Mouse (Mus musculus): ENCODE results near the gene Ddx19a. TPM values are rescaled to one million over a fixed set of nuclear protein-coding genes. Genes with fewer than 3 reads are reported as not detected.
"Not testable (repeated sequence)": the region's sequence is repeated elsewhere in the genome, so short reads cannot be mapped to it uniquely, and the experiment has no call there.

The Ddx19a gene
- polyA plus RNA-seq, 1 experiment from 2014 or later, result 37.3 TPM

DNA sequence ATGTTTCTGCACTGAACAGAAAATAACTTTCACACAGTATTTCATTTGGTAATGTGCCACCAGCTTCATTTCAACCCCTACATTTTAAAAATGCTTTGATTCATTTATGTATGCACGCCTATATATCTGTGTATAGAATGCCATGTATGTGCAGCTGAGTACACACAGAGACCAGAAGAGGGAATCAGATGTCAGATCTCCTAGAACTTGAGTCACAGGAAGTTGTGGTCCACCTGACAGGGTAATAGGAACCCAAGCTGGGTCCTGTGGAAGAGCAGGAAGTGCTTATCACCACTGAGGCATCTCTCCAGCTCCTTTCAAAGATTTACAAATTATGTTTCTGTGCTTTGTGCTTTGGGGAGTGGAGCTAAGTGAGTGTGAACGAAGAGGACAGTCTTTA is 16.3 kb downstream of the Ddx19a start:
- H3K27me3 ChIP-seq (ENCODE audit: control insufficient read depth, insufficient read depth, low read length), result no peaks in the 10 kb centered on the region
- H3K4me1 ChIP-seq (replicated peaks; ENCODE audit: control insufficient read depth, insufficient read depth, low read length), result no peaks in the 10 kb centered on the region
- no peak overlapping the region for H3K4me2 ChIP-seq (ENCODE audit: low read depth, low read length, severe bottlenecking)
- ATAC-seq (replicated peaks; ENCODE audit: low FRiP score) (no peak), DNase-seq (ENCODE audit: low spot score) (peak; percentile 14)
- H3K4me3 ChIP-seq (ENCODE audit: low read depth, low read length), result no peak overlapping the region
- no peaks in the 10 kb centered on the region for H3K9me3 ChIP-seq (ENCODE audit: control insufficient read depth, low read length)
- H3K27ac ChIP-seq (ENCODE audit: low read depth, low read length), result no peak overlapping the region
- H3K36me3 ChIP-seq (ENCODE audit: control insufficient read depth, insufficient read depth, low read length), result peaks cover 15% of the 10 kb centered on the region
- H3K9ac ChIP-seq (ENCODE audit: low read length), result no peak overlapping the region
- WGBS, result 91% methylated on average over 2 of the region's 2 CpGs

DNA sequence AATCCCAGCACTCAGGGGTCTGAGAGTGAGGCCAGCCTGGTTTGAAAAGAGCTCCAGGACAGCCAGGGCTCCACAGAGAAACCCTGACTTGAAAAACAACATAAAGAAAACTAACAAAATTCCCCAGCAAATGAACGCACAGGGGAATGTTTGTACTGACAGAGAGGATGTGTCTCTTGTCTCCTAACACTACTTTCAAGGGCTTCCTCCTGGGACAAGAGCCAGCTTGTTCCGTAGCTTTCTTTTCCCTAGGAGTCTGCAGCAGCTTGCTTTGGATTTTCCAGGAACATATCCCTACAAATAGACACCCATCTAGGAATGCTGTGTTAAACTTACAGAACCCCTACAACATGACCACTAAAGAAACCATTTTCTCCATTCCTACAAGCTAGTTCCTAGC is 19.6 kb downstream of the Ddx19a start:
- H3K9ac ChIP-seq (ENCODE audit: low read length); H3K9me3 ChIP-seq (ENCODE audit: control insufficient read depth, low read length); ATAC-seq (replicated peaks; ENCODE audit: low FRiP score); DNase-seq (ENCODE audit: low spot score); H3K4me1 ChIP-seq (replicated peaks; ENCODE audit: control insufficient read depth, insufficient read depth, low read length); H3K4me3 ChIP-seq (ENCODE audit: low read depth, low read length); H3K27ac ChIP-seq (ENCODE audit: low read depth, low read length); H3K4me2 ChIP-seq (ENCODE audit: low read depth, low read length, severe bottlenecking); H3K27me3 ChIP-seq (ENCODE audit: control insufficient read depth, insufficient read depth, low read length): not testable (repeated sequence)
- WGBS, result 92% methylated on average over 2 of the region's 2 CpGs
- H3K36me3 ChIP-seq (ENCODE audit: control insufficient read depth, insufficient read depth, low read length), result peaks cover 11% of the 10 kb centered on the region; the same call in 1 of the 2 replicates

DNA sequence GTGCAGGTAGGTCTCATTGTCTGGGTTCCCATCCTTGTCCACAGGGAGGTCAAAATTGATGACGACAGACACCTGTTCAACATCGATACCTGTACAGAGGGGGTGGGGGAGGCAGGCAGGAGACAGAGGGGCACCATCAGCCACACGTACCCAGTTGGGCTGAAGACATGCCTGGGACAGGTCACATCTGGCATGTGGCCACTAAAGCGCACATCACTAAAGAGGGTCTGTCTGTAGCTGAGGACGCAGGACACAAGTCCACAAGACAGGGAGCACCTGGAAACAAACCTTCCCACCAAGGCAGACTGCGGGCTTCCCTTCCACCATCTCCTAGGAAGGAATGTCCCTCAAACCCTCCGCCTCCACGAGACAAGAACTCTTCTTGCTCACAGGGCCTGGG is 21.1 kb downstream of the Ddx19a start:
- WGBS, result 91% methylated on average over 8 of the region's 8 CpGs
- not testable (repeated sequence) for H3K27me3 ChIP-seq (ENCODE audit: control insufficient read depth, insufficient read depth, low read length); H3K4me2 ChIP-seq (ENCODE audit: low read depth, low read length, severe bottlenecking); H3K4me3 ChIP-seq (ENCODE audit: low read depth, low read length); ATAC-seq (replicated peaks; ENCODE audit: low FRiP score); H3K9me3 ChIP-seq (ENCODE audit: control insufficient read depth, low read length); H3K9ac ChIP-seq (ENCODE audit: low read length); H3K4me1 ChIP-seq (replicated peaks; ENCODE audit: control insufficient read depth, insufficient read depth, low read length); H3K27ac ChIP-seq (ENCODE audit: low read depth, low read length)
- peak; percentile 37 for DNase-seq (ENCODE audit: low spot score)
- H3K36me3 ChIP-seq (ENCODE audit: control insufficient read depth, insufficient read depth, low read length), result peaks cover 11% of the 10 kb centered on the region; the same call in 1 of the 2 replicates

DNA sequence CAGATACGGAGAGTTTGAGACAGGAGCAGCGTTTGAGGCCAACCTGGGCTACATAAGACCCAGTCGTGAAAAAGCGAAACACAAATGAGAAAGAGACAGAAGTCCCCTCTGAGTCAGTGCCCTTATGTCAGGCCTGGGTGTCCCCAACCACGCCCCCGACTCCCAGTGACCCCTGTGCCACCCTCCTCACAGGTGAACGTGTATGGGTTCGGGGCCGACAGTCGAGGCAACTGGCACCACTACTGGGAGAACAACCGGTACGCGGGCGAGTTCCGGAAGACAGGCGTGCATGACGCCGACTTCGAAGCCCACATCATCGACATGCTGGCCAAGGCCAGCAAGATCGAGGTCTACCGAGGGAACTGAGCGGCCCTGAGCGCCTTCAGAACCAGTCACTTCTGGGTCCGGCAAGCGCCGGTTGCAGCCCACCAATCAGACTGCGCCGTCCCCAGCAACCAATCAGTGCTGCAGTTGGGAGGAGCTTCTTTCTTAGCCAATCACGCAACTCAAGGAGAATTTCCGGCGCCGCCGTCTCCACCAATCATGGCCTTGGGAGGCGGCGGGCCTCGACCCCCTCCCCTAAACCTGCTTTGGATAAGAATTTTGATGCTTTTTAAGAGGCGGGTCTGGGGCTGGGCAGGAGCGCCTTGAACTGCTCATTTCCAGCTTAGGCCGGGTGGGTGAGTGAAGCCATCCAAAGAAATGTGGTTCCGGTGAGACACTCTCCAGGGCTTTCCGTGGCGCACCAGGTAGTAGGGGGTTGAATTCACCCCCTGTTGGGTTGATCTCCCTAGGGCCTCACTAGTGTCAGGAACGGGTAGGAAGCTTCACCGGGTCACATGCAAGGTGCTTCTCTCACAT is 27.5 kb downstream of the Ddx19a start:
- H3K27ac ChIP-seq (ENCODE audit: low read depth, low read length), result no peak overlapping the region
- WGBS, result 5% methylated on average over 45 of the region's 45 CpGs
- no peaks in the 10 kb centered on the region; the same call in 1 of the 2 replicates for H3K36me3 ChIP-seq (ENCODE audit: control insufficient read depth, insufficient read depth, low read length)

DNA sequence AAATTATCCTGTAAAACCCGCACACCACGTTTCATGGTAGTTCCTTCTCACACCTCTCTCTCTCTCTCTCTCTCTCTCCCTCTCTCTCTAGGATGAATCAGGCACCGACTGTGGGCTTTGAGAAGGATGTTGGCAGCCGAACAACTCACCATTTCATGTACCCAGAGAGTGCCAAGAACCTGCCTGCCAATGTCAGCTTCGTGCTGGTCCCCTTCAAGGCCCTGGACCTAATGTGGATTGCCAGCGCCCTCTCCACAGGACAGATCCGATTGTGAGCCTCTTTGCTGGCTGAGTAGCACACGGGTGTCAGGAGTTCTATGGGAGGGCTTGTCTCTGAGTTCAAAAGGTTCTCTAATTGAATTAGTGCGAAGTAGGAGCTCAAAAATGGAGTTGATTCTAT is 30.3 kb downstream of the Ddx19a start:
- Histone ChIP-seq H3K36me3 (ENCODE audit: control insufficient read depth, insufficient read depth, low read length) (no peaks in the 10 kb centered on the region; the same call in 1 of the 2 replicates), H3K4me1 (replicated peaks; ENCODE audit: control insufficient read depth, insufficient read depth, low read length) (0 out of 2 replicates have a peak, but pooled peaks cover 6% of the 10 kb centered on the region), H3K9ac (ENCODE audit: low read length) (no peak overlapping the region)

More for the DNA sequence above, 27.5 kb downstream of the Ddx19a start:
- no peaks in the 10 kb centered on the region for H3K9me3 ChIP-seq (ENCODE audit: control insufficient read depth, low read length)
- peak overlapping the region; percentile 57 for H3K9ac ChIP-seq (ENCODE audit: low read length)
- H3K27me3 ChIP-seq (ENCODE audit: control insufficient read depth, insufficient read depth, low read length), result no peaks in the 10 kb centered on the region
- ATAC-seq (replicated peaks; ENCODE audit: low FRiP score) (peak; percentile 97), DNase-seq (ENCODE audit: low spot score) (peak; percentile 96)
- peak overlapping the region; percentile 47 for H3K4me3 ChIP-seq (ENCODE audit: low read depth, low read length)
- peak overlapping the region; percentile 83 for H3K4me2 ChIP-seq (ENCODE audit: low read depth, low read length, severe bottlenecking)
- H3K4me1 ChIP-seq (replicated peaks; ENCODE audit: control insufficient read depth, insufficient read depth, low read length), result 0 out of 2 replicates have a peak, but pooled peaks cover 6% of the 10 kb centered on the region

DNA sequence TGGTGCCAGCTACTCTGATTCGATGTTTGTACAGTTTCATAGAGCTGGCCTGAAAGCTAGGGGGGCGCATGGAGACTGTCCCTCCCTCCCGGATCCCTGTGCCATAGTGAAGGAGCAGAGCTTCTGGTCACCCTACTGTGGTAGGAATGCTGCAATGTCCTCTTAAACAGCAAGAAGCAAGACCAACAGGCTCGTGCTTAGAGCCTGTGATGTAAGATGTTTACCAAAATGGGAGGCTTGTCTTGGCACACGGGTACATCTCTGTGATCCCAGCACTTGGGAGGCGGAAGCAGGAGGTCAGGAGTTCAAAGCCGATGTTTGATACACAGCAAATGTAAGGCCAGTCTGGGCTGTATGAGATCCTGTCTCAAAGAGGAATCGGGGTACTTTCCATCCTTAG is 31.0 kb downstream of the Ddx19a start:
- no peak overlapping the region for H3K9ac ChIP-seq (ENCODE audit: low read length)
- no peak overlapping the region for H3K27ac ChIP-seq (ENCODE audit: low read depth, low read length)
- no peak overlapping the region for H3K4me2 ChIP-seq (ENCODE audit: low read depth, low read length, severe bottlenecking)
- 0 out of 2 replicates have a peak, but pooled peaks cover 6% of the 10 kb centered on the region for H3K4me1 ChIP-seq (replicated peaks; ENCODE audit: control insufficient read depth, insufficient read depth, low read length)
- no peaks in the 10 kb centered on the region for H3K9me3 ChIP-seq (ENCODE audit: control insufficient read depth, low read length)
- peak; percentile 41 for DNase-seq (ENCODE audit: low spot score)
- ATAC-seq (replicated peaks; ENCODE audit: low FRiP score), result no peak
- H3K4me3 ChIP-seq (ENCODE audit: low read depth, low read length), result no peak overlapping the region
- 84% methylated on average over 8 of the region's 8 CpGs for WGBS
- no peaks in the 10 kb centered on the region; the same call in 1 of the 2 replicates for H3K36me3 ChIP-seq (ENCODE audit: control insufficient read depth, insufficient read depth, low read length)
- H3K27me3 ChIP-seq (ENCODE audit: control insufficient read depth, insufficient read depth, low read length), result no peaks in the 10 kb centered on the region

More for the DNA sequence above, 30.3 kb downstream of the Ddx19a start:
- no peaks in the 10 kb centered on the region for H3K9me3 ChIP-seq (ENCODE audit: control insufficient read depth, low read length)
- H3K27ac ChIP-seq (ENCODE audit: low read depth, low read length), result no peak overlapping the region
- WGBS, result 86% methylated on average over 9 of the region's 9 CpGs
- DNase-seq (ENCODE audit: low spot score), result no peak
- no peak for ATAC-seq (replicated peaks; ENCODE audit: low FRiP score)
- H3K4me3 ChIP-seq (ENCODE audit: low read depth, low read length), result no peak overlapping the region
- no peaks in the 10 kb centered on the region for H3K27me3 ChIP-seq (ENCODE audit: control insufficient read depth, insufficient read depth, low read length)
- no peak overlapping the region for H3K4me2 ChIP-seq (ENCODE audit: low read depth, low read length, severe bottlenecking)

DNA sequence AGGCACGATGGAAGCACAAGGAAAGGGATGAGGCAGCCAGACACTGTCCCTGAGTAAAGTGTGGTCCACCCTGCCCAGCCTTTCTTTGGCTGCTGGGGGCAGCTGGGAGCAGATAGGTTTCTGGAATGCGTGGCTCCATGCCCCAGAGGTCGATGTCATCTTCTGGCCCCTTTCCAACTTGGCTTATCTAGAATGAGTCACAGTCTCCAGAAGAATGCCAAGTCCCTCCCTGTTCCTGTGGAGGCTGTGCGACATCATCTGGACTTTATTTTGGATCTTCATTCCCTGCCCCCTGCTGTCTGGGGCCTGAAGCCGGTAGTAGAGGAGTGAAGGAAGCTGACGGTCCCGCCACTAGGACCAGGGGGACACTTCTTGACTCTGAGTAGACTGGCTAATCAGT is 32.0 kb downstream of the Ddx19a start:
- ATAC-seq (replicated peaks; ENCODE audit: low FRiP score), result no peak
- 78% methylated on average over 7 of the region's 7 CpGs for WGBS
- Histone ChIP-seq H3K4me1 (replicated peaks; ENCODE audit: control insufficient read depth, insufficient read depth, low read length) (0 out of 2 replicates have a peak, but pooled peaks cover 2% of the 10 kb centered on the region), H3K4me2 (ENCODE audit: low read depth, low read length, severe bottlenecking) (no peak overlapping the region), H3K27me3 (ENCODE audit: control insufficient read depth, insufficient read depth, low read length) (no peaks in the 10 kb centered on the region), H3K27ac (ENCODE audit: low read depth, low read length) (no peak overlapping the region), H3K36me3 (ENCODE audit: control insufficient read depth, insufficient read depth, low read length) (no peaks in the 10 kb centered on the region; the same call in 1 of the 2 replicates), H3K9me3 (ENCODE audit: control insufficient read depth, low read length) (no peaks in the 10 kb centered on the region), H3K4me3 (ENCODE audit: low read depth, low read length) (no peak overlapping the region), H3K9ac (ENCODE audit: low read length) (no peak overlapping the region)
- DNase-seq (ENCODE audit: low spot score), result peak; percentile 51

DNA sequence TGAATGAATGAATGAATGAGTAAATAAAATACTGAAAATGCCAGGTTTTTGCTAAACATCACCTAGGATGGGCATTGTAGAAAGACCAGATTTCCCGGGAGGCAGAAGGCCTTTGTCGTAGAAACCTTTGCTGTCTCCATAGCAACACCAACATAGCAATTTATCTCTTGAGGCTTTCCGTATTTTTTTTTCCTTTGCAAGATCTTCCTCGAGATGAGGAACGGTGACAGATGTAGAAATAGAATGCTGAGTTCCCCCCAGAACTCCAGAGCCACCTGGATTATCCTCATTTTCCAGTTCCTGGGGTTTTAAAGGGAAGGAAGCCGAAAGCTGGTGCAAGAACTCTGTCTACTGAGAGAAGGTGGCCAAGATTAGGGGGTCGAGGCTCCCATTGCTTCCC is 32.9 kb downstream of the Ddx19a start:
- Histone ChIP-seq H3K4me1 (replicated peaks; ENCODE audit: control insufficient read depth, insufficient read depth, low read length) (no peaks in the 10 kb centered on the region), H3K4me3 (ENCODE audit: low read depth, low read length) (no peak overlapping the region), H3K27ac (ENCODE audit: low read depth, low read length) (no peak overlapping the region), H3K9me3 (ENCODE audit: control insufficient read depth, low read length) (no peaks in the 10 kb centered on the region), H3K27me3 (ENCODE audit: control insufficient read depth, insufficient read depth, low read length) (no peaks in the 10 kb centered on the region), H3K36me3 (ENCODE audit: control insufficient read depth, insufficient read depth, low read length) (no peaks in the 10 kb centered on the region; the same call in 1 of the 2 replicates), H3K4me2 (ENCODE audit: low read depth, low read length, severe bottlenecking) (no peak overlapping the region), H3K9ac (ENCODE audit: low read length) (no peak overlapping the region)
- ATAC-seq (replicated peaks; ENCODE audit: low FRiP score), result no peak
- no peak for DNase-seq (ENCODE audit: low spot score)
- WGBS, result 88% methylated on average over 7 of the region's 7 CpGs
